Mouse (Mus musculus) embryo, embryonic 11 days (tissue): ENCODE measurements at regions not wholly inside any gene's neighbourhood (a gene's known extent, or its start where the extent isn't known, plus 50 kb on each side); places are given as distances from the start of the nearest gene placed in this dataset.

Experiments
- DNase-seq: peaks from one replicate; pipeline ENCODE4 v3.0.0-alpha.2; 2015

DNA sequence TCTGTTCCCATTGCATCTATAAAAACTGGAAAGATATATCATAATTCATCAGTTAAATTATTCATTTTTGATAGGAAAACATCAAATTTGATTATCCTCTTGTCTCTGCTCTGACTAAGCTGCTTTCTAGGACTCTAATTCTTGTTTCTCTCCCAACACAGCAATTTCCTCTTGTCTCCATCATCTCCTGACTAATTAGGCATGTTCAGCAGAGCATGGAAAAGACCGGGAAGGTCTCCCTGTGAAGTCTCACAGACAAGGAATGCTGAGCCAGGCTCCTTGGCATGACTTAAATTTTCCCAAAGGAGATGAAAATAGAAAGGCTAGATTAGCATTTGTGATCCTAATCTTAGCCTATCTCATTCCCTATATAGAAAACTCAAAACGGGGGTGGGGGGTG lies 192.3 kb downstream of the Chrna7 start:
- DNase-seq: peak; percentile 5

DNA sequence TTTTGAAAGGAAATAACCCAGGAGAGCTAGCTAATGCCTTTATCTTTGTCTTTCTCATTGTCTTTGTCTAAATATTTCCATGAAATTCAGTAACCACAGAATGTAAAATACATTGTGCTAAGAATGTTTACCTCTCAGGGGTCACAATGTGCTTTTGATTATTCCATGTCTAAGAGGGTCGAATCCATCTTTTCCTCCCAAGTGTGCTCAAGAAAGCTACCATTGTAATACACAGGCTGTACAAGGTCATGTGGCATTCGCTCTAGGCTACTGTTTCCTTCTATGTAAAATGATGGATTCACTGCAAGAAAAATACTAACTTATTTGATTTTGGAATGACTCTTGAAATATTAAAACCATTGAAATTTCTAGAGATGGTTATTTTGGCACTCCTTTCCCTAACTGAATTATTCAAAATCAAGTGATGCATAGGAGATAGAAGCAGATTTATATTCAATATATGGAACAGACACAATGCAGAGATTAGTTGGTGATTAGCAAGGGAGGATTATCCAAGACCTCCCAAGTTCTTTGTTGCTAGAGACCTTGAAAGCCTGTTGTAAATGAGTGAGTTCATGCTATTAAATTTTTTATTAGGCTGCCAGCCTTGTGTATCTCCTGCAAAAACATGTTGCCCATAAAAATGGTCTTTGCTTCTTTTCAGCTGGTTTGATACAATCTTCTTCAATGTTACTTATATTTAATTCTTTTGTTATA lies 193.4 kb downstream of the Chrna7 start:
- peak; percentile 26 for DNase-seq

DNA sequence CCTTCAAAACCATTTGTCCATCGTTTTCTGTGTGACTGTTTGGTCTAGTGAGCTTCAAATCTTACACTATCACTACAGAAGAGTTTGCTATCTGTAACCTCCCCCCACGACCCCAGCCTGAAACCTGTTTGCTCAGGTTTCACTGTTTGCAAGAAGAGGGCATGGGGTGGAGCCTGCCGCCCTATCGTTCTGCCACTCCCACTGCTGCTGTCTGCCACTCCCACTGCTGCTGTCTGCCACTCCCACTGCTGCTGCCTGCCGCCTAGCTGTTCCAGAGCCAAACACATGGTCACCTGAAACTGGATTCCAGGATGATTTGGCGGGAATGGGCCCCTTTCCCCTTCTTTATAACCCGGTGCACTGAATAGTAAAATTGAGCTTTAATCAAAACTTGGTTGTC lies 157.6 kb upstream of the A26c2 start:
- peak; percentile 10 for DNase-seq
